Mouse (Mus musculus) heart, embryonic 13.5 days (tissue): ENCODE measurements around the gene Cdc42ep1. TPM values are rescaled to one million over a fixed set of nuclear protein-coding genes. Genes with fewer than 3 reads are reported as not detected.
"Not testable (repeated sequence)": the region's sequence is repeated elsewhere in the genome, so short reads cannot be mapped to it uniquely, and the experiment has no call there.

ENCODE experiments used
- ATAC-seq: fragments of 200-750 bp; cut with Nextera tagmentation; 2 replicates; pipeline ENCODE4 v1.8.0; 2017; ENCODE audit warnings: moderate TSS enrichment; ENCODE audit not compliant: insufficient number of reproducible peaks, low FRiP score, low TSS enrichment; ENCODE audit errors: extremely low read depth
- H3K27ac ChIP-seq: fragments of 300-500 bp; sonication (generic); replicated peaks from 2 replicates; pipeline ENCODE4 v1.5.1; 2015; ENCODE audit warnings: moderate library complexity, mild to moderate bottlenecking, inconsistent platforms
- H3K27me3 ChIP-seq: fragments of 300-500 bp; sonication (generic); replicated peaks from 2 replicates; pipeline ENCODE4 v1.6.1; 2015; ENCODE audit warnings: mild to moderate bottlenecking, inconsistent platforms
- H3K36me3 ChIP-seq: fragments of 300-500 bp; sonication (generic); 2 replicates; pipeline ENCODE4 v1.6.1; 2015; ENCODE audit warnings: mild to moderate bottlenecking, inconsistent platforms
- H3K4me1 ChIP-seq: fragments of 300-500 bp; sonication (generic); 2 replicates; pipeline ENCODE4 v1.6.1; 2015; ENCODE audit warnings: inconsistent platforms
- H3K4me2 ChIP-seq: fragments of 300-500 bp; sonication (generic); 2 replicates; pipeline ENCODE4 v1.6.1; 2015; ENCODE audit warnings: inconsistent platforms, mild to moderate bottlenecking, moderate library complexity
- H3K4me3 ChIP-seq: fragments of 300-500 bp; sonication (generic); 2 replicates; pipeline ENCODE4 v1.5.1; 2015; ENCODE audit warnings: moderate library complexity, mild to moderate bottlenecking, inconsistent platforms
- H3K9ac ChIP-seq: fragments of 300-500 bp; sonication (generic); 2 replicates; pipeline ENCODE4 v1.6.1; 2015; ENCODE audit warnings: inconsistent platforms, mild to moderate bottlenecking, moderate library complexity
- H3K9me3 ChIP-seq: fragments of 300-500 bp; sonication (generic); 2 replicates; pipeline ENCODE4 v1.6.1; 2016; ENCODE audit warnings: inconsistent platforms
- WGBS: fragments of 180-500 bp; shearing (Covaris S2); methylation state at CpG from one replicate; pipeline ENCODE4 v1.1.7; 2015; ENCODE audit warnings: mixed read lengths; 5-methylcytosine and 5-hydroxymethylcytosine counted together
- polyA plus RNA-seq: library from polyadenylated mRNA; unstranded; fragments of >200 nt; fragmentation: Nextera tagmentation; extraction: Ambion mirVana; gene quantifications from 2 replicates; pipeline ENCODE4 v1.2.1, GENCODE M21; 2015

Cdc42ep1 gene
- polyA plus RNA-seq, 1 experiment from 2014 or later: 36.1 TPM

DNA sequence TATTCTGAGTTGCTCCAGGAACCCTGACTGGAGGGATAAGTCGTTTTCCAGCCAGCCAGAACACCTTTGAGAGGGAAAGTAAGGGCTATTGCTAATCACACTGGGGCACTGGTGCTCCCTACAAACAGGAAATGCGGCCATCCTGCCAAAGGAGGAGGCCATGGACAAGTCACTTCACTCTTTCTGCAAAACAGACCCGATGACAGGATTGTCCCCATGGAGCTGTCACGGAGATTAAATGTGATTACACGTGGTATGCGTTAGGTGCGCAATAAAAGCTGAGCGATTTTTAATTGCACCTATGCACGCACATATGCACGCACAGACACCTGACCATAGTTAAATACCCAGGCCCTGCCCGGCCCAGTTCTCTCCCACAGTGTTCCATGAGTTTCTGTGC lies 1.7 kb upstream of the Cdc42ep1 start:
- no peak overlapping the region for H3K4me3 ChIP-seq
- peaks cover 65% of the 10 kb centered on the region for H3K4me1 ChIP-seq
- no peaks in the 10 kb centered on the region for H3K36me3 ChIP-seq
- H3K27me3 ChIP-seq: peaks cover 21% of the 10 kb centered on the region; the same call in 1 of the 2 replicates
- no peak overlapping the region for H3K4me2 ChIP-seq
- WGBS: 59% methylated on average over 11 of the region's 11 CpGs
- H3K27ac ChIP-seq: peak overlapping the region; percentile 40
- 0 out of 2 replicates have a peak overlapping the region, but pooled peaks have one; percentile 40 for H3K9ac ChIP-seq
- H3K9me3 ChIP-seq: no peaks in the 10 kb centered on the region
- ATAC-seq: no peak

DNA sequence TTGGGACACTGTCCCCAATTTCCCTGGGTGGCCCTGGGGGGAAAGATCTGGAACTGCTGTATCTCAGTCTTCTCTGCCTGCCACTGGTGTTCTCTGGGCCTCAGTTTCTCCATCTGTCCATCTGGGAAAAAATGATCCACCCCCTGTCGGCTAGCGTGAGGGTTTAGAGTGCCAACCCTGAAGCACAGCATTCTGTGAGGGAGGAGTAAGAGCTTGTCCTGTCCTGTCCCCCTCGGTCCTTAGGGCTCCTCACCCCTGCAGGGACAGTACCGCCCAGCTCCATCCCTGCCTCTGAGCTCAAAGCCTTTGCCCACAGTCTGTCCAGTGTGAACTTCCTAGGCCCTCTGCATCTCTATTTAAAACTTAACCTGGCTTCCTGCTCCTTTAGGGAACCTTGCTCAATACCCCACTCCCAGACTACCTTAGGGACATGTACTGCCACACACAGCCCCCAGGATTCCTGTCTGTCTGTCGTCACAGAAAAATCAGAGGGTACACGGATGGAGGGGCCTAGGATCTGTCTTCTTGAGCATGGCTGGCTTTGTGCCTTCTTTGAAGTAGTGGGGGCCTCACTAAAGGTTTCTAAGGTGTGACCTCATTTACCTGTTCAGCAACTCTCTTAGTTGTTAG lies 1.1 kb upstream of the Cdc42ep1 start:
- no peak overlapping the region for H3K4me3 ChIP-seq
- ATAC-seq: no peak
- peak overlapping the region; percentile 86; the same call in 1 of the 2 replicates for H3K4me2 ChIP-seq
- H3K9ac ChIP-seq: peak overlapping the region; percentile 40; the same call in 1 of the 2 replicates
- WGBS: 63% methylated on average over 6 of the region's 6 CpGs
- H3K27ac ChIP-seq: peak overlapping the region; percentile 20
- H3K27me3 ChIP-seq: peaks cover 21% of the 10 kb centered on the region; the same call in 1 of the 2 replicates
- H3K9me3 ChIP-seq: no peaks in the 10 kb centered on the region
- peaks cover 3% of the 10 kb centered on the region; the same call in 1 of the 2 replicates for H3K36me3 ChIP-seq
- H3K4me1 ChIP-seq: peaks cover 65% of the 10 kb centered on the region

DNA sequence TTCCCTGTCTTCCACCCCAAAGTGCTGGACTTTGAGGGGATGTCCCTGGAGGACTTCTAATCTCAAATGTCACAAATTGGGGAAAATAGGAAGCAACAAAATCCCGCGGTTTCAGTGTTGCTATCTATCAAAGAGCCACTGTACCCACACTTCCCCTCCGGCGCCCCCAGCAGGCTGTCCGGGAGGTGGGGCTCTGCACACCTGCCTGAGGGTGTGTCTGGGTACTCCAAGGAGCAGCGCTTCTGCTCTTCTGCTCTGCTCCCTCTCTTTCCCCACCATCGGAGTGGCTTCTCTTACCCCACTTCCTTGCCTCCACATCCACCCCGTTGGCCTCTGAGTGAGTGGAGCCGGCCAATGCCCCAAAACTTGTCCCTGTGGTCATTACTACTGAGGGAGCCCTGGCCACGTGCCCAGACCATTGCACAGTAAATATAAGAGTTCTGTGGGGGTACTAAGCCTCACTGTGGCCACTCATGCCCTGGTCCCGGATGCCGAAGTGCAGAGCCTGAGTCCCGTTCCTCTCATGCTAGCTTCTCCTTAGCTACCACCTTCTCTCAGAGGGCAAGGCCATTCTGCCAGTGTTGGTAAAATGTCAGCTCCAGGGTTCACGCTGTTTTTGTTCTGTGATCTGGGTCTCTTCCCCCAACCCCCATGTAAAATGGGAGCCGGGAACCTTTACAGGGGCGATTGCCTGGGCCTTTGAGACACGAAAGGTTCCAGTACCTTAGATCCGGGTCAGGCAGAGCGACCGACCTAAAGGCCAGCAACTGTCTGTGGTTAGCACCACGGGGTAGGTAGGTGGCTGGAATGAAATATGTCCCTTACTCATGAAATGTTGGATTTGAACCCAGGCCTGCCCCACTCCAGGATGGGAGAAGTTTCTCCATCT lies 1.4 kb downstream of the Cdc42ep1 start:
- peaks cover 21% of the 10 kb centered on the region; the same call in 1 of the 2 replicates for H3K27me3 ChIP-seq
- peak overlapping the region; percentile 81 for H3K4me3 ChIP-seq
- H3K27ac ChIP-seq: peak overlapping the region; percentile 96
- peaks cover 82% of the 10 kb centered on the region for H3K4me1 ChIP-seq
- H3K9ac ChIP-seq: peak overlapping the region; percentile 94
- WGBS: 34% methylated on average over 21 of the region's 21 CpGs
- H3K4me2 ChIP-seq: peak overlapping the region; percentile 86
- peaks cover 23% of the 10 kb centered on the region for H3K36me3 ChIP-seq
- no peaks in the 10 kb centered on the region for H3K9me3 ChIP-seq
- no peak for ATAC-seq

DNA sequence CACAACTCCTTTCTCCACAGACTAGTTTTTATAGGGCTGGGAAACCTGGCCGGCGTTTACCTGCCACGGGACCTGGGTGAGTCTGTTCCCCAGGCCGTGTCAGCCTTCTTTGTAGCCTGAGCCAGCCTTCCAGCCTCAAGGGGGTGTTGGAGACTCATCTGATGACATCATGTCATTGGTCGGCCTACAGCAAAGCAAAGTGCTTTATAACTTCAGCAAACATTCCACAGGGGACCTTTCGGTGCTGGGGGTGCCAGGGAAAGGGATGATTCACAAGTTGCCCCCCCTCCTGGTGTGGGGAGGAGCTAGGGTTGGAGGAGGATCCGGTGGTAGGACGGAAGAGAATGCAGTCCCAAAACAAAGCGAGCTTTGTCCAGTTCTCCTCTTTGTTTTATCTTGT lies 2.4 kb downstream of the Cdc42ep1 start:
- peak overlapping the region; percentile 94 for H3K9ac ChIP-seq
- H3K9me3 ChIP-seq: no peaks in the 10 kb centered on the region
- no peak for ATAC-seq
- peak overlapping the region; percentile 96 for H3K27ac ChIP-seq
- H3K4me1 ChIP-seq: peaks cover 83% of the 10 kb centered on the region
- H3K36me3 ChIP-seq: peaks cover 32% of the 10 kb centered on the region
- H3K27me3 ChIP-seq: peaks cover 21% of the 10 kb centered on the region; the same call in 1 of the 2 replicates
- H3K4me2 ChIP-seq: peak overlapping the region; percentile 86
- peak overlapping the region; percentile 81 for H3K4me3 ChIP-seq
- 20% methylated on average over 9 of the region's 9 CpGs for WGBS

DNA sequence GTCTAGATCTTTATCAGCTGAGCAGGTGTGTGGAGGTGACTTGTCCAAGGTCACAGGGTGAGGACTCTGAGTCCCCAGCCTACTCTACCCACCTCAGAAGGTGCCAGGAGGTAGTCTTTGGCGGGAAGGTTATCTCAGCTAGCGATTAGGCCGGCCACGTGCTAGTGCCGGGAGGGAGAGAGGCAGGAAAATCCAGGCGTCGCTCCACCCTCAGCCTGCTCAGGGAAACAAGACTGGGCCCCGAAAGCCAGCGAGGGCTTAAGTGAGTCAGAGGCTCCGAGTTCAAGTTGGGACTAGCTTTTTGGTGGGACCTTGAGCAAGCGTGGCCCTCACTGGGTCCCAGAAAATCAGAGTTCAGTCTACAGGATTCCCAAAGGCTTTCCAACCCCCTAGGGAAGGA lies 2.9 kb downstream of the Cdc42ep1 start:
- peak overlapping the region; percentile 96 for H3K27ac ChIP-seq
- H3K36me3 ChIP-seq: peaks cover 38% of the 10 kb centered on the region
- no peaks in the 10 kb centered on the region for H3K9me3 ChIP-seq
- WGBS: 25% methylated on average over 11 of the region's 11 CpGs
- peaks cover 83% of the 10 kb centered on the region for H3K4me1 ChIP-seq
- peak overlapping the region; percentile 81 for H3K4me3 ChIP-seq
- peaks cover 20% of the 10 kb centered on the region; the same call in 1 of the 2 replicates for H3K27me3 ChIP-seq
- H3K9ac ChIP-seq: peak overlapping the region; percentile 75
- peak overlapping the region; percentile 86 for H3K4me2 ChIP-seq
- no peak for ATAC-seq

DNA sequence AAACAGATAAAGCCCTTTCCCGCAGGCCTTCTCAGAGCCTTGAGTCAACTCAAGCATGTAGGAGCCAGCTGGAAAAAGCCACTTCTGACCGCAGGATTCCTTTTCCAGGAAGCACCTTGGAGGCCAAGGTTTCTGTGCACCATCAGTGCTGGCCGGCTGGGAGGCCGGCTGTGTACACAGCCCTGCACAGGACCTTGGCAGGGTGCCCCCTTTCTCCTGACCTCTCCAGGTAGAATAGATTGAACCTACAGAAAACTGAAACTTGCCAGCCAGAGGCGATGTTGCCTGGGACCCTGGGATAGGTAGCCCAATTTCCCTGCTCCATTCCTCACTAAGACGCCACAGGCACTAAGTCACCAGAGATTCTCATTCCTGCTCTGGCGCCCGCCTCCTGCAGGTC lies 3.4 kb downstream of the Cdc42ep1 start:
- peaks cover 14% of the 10 kb centered on the region; the same call in 1 of the 2 replicates for H3K27me3 ChIP-seq
- peak overlapping the region; percentile 75 for H3K9ac ChIP-seq
- H3K27ac ChIP-seq: peak overlapping the region; percentile 96
- WGBS: 70% methylated on average over 8 of the region's 8 CpGs
- H3K4me1 ChIP-seq: peaks cover 83% of the 10 kb centered on the region
- H3K4me3 ChIP-seq: peak overlapping the region; percentile 81
- H3K9me3 ChIP-seq: no peaks in the 10 kb centered on the region
- ATAC-seq: no peak
- H3K4me2 ChIP-seq: peak overlapping the region; percentile 86
- peaks cover 41% of the 10 kb centered on the region for H3K36me3 ChIP-seq

DNA sequence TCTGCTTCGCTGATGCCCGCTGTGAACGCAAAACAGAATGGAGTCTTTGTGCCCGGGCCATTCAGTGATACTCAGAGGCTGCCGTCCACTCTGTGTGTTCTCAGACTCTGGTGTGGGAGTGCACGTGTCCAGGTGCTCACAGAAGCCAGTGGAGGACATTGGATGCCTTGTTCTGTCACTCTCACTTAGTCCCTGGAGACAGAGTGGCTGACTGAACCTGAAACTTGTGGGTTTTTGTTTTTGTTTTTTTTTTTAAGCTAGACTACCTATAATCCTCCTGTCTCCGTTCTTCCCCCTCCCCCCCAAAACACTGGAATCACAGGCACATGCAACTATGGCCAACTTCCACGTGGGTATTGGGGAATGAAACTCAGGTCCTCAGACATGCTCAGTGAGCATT lies 3.9 kb downstream of the Cdc42ep1 start:
- H3K9ac ChIP-seq: peak overlapping the region; percentile 75
- H3K4me2 ChIP-seq: peak overlapping the region; percentile 86
- H3K27me3 ChIP-seq: peaks cover 9% of the 10 kb centered on the region; the same call in 1 of the 2 replicates
- 0 out of 2 replicates have a peak overlapping the region, but pooled peaks have one; percentile 96 for H3K27ac ChIP-seq
- H3K9me3 ChIP-seq: no peaks in the 10 kb centered on the region
- H3K4me1 ChIP-seq: peaks cover 84% of the 10 kb centered on the region
- no peak for ATAC-seq
- no peak overlapping the region for H3K4me3 ChIP-seq
- WGBS: 76% methylated on average over 8 of the region's 8 CpGs
- peaks cover 41% of the 10 kb centered on the region for H3K36me3 ChIP-seq

DNA sequence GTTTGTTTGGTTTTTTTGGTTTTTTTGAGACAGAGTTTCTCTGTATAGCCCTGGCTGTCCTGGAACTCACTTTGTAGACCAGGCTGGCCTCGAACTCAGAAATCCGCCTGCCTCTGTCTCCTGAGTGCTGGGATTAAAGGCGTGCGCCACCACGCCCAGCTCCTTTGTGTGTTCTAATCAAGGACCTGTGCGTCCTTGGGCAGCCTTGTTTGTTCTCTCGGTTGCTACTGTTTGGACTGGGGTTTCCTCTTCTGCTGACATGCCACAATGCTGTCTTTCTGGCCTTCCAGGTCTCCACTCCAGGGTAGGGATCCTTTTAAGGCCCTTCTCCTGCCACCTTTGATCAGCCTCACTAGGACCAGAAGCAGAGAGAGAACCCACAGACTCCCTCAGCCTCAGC lies 4.4 kb downstream of the Cdc42ep1 start:
- not testable (repeated sequence) for H3K4me3 ChIP-seq, H3K27me3 ChIP-seq, H3K9me3 ChIP-seq, H3K9ac ChIP-seq, ATAC-seq, H3K4me2 ChIP-seq
- peaks cover 84% of the 10 kb centered on the region for H3K4me1 ChIP-seq
- 78% methylated on average over 7 of the region's 7 CpGs for WGBS
- H3K36me3 ChIP-seq: peaks cover 41% of the 10 kb centered on the region
- 0 out of 2 replicates have a peak overlapping the region, but pooled peaks have one; percentile 5 for H3K27ac ChIP-seq

DNA sequence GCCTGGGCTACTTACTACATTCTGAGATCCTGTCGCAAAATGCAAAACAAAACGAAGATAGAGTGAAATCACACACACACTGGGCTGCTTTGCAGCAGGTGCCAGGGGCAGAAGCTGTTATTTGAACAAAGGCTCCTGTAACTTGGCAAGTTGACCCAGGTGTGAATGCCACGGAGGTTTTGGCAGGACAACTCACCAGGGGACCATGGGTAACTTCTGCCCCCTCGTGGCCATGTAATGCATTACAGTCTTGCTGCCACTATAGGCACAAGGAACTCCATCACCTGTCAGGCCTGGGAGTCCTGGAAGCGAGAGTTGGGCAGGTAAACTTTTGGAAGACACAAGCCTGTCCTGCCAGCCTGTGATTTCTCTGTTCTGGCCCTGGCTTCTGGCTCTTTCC lies 6.0 kb downstream of the Cdc42ep1 start:
- H3K36me3 ChIP-seq: peaks cover 41% of the 10 kb centered on the region
- no peak overlapping the region for H3K27ac ChIP-seq
- whole genome bisulfite sequencing: 32% methylated on average over 5 of the region's 5 CpGs
- peaks cover 4% of the 10 kb centered on the region; the same call in 1 of the 2 replicates for H3K27me3 ChIP-seq
- no peak overlapping the region for H3K4me3 ChIP-seq
- peaks cover 74% of the 10 kb centered on the region for H3K4me1 ChIP-seq
- H3K9me3 ChIP-seq: no peaks in the 10 kb centered on the region
- no peak overlapping the region for H3K9ac ChIP-seq
- H3K4me2 ChIP-seq: no peak overlapping the region
- ATAC-seq: no peak

DNA sequence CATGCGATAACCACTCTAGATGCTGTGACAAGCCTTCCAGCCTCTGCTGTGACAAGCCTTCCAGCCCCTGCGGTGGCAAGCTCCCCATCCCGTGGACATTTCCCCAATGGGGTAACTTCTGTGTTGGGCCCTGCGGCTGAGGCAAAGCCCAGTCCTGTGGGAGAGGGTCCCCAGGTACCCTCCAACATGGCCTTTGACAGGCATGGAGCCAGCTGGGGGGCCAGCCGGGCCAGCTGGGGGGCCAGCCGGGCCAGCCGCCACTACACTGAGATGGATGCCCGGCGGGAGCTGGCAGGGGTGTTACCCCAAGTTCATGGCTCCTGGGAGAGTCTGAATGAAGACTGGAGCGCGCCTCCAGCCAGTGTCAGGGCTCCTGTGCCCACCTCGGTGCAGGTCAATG lies 7.1 kb downstream of the Cdc42ep1 start:
- H3K9me3 ChIP-seq: no peaks in the 10 kb centered on the region
- ATAC-seq: no peak
- H3K36me3 ChIP-seq: peaks cover 41% of the 10 kb centered on the region
- no peak overlapping the region for H3K9ac ChIP-seq
- 84% methylated on average over 12 of the region's 12 CpGs for WGBS
- H3K27ac ChIP-seq: no peak overlapping the region; the same call in 1 of the 2 replicates
- no peaks in the 10 kb centered on the region; the same call in 1 of the 2 replicates for H3K27me3 ChIP-seq
- no peak overlapping the region for H3K4me3 ChIP-seq
- peaks cover 64% of the 10 kb centered on the region for H3K4me1 ChIP-seq
- H3K4me2 ChIP-seq: no peak overlapping the region
